Mouse (Mus musculus) heart, embryonic 12.5 days (tissue): ENCODE measurements around the gene Plac9b. TPM values are rescaled to one million over a fixed set of nuclear protein-coding genes. Genes with fewer than 3 reads are reported as not detected.
"Not testable (repeated sequence)": the region's sequence is repeated elsewhere in the genome, so short reads cannot be mapped to it uniquely, and the experiment has no call there.

ENCODE experiments used
- ATAC-seq: fragments of 200-750 bp; cut with Nextera tagmentation; 2 replicates; pipeline ENCODE4 v1.8.0; 2017; ENCODE audit warnings: moderate TSS enrichment, moderate library complexity; ENCODE audit not compliant: insufficient number of reproducible peaks, low FRiP score
- H3K27ac ChIP-seq: fragments of 300-500 bp; sonication (generic); 2 replicates; pipeline ENCODE4 v1.5.1; 2016; ENCODE audit warnings: mild to moderate bottlenecking, moderate library complexity; ENCODE audit not compliant: poor library complexity, severe bottlenecking
- H3K27me3 ChIP-seq: fragments of 300-500 bp; sonication (generic); replicated peaks from 2 replicates; pipeline ENCODE4 v1.6.1; 2016; ENCODE audit warnings: mild to moderate bottlenecking, moderate library complexity
- H3K36me3 ChIP-seq: fragments of 300-500 bp; sonication (generic); 2 replicates; pipeline ENCODE4 v1.6.1; 2016; ENCODE audit warnings: mild to moderate bottlenecking, moderate library complexity
- H3K4me1 ChIP-seq: fragments of 300-500 bp; sonication (generic); replicated peaks from 2 replicates; pipeline ENCODE4 v1.6.1; 2016; ENCODE audit warnings: mild to moderate bottlenecking
- H3K4me2 ChIP-seq: fragments of 300-500 bp; sonication (generic); 2 replicates; pipeline ENCODE4 v1.6.1; 2016; ENCODE audit warnings: mild to moderate bottlenecking, moderate library complexity
- H3K4me3 ChIP-seq: fragments of 300-500 bp; sonication (generic); 2 replicates; pipeline ENCODE4 v1.5.1; 2016; ENCODE audit warnings: mild to moderate bottlenecking
- H3K9ac ChIP-seq: fragments of 300-500 bp; sonication (generic); 2 replicates; pipeline ENCODE4 v1.6.1; 2016; ENCODE audit warnings: mild to moderate bottlenecking, moderate library complexity
- H3K9me3 ChIP-seq: fragments of 300-500 bp; sonication (generic); replicated peaks from 2 replicates; pipeline ENCODE4 v1.6.1; 2016; ENCODE audit warnings: mild to moderate bottlenecking, moderate library complexity
- WGBS: fragments of 180-500 bp; shearing (Covaris S2); methylation state at CpG from one replicate; pipeline ENCODE4 v1.1.7; 2016; 5-methylcytosine and 5-hydroxymethylcytosine counted together
- polyA plus RNA-seq: library from polyadenylated mRNA; unstranded; fragments of >200 nt; fragmentation: Nextera tagmentation; extraction: Ambion mirVana; gene quantifications from 2 replicates; pipeline ENCODE4 v1.2.1, GENCODE M21; 2016

Gene Plac9b
- polyA plus RNA-seq, 1 experiment from 2014 or later, result 3.7 TPM

GRCm38 (mm10) chr14:26162423-26162822 lies 19.9 kb downstream of the Plac9b start:
- not testable (repeated sequence) for H3K4me1 ChIP-seq, H3K9ac ChIP-seq, H3K4me3 ChIP-seq, H3K27me3 ChIP-seq, ATAC-seq, H3K9me3 ChIP-seq, H3K4me2 ChIP-seq, H3K36me3 ChIP-seq, H3K27ac ChIP-seq
- WGBS, result no CpG with 5 or more reads among the region's 5 CpGs

DNA sequence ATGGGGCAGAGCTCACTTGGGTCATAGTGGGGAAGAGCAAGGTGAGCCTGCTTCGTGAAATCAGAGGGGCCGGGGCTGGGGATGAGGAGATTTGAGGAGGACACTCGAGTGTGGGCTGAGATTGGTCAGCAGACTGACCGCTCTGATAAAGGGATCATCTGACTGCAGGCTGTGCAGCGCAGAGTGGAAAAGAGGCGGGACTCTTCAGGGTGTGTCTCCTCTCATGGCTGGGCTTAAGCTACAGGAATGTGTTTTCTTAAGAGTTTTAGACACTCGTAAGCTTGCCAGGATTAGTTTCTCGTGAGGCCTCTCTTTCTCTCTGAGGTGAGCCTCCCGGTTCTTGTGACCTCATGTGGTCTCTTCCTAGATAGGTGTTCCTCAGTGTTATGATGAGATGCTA lies 21.1 kb downstream of the Plac9b start:
- not testable (repeated sequence) for H3K27ac ChIP-seq, H3K36me3 ChIP-seq, H3K9me3 ChIP-seq, H3K4me1 ChIP-seq, H3K4me3 ChIP-seq, H3K9ac ChIP-seq, H3K27me3 ChIP-seq, ATAC-seq, H3K4me2 ChIP-seq
- WGBS, result no CpG with 5 or more reads among the region's 9 CpGs

DNA sequence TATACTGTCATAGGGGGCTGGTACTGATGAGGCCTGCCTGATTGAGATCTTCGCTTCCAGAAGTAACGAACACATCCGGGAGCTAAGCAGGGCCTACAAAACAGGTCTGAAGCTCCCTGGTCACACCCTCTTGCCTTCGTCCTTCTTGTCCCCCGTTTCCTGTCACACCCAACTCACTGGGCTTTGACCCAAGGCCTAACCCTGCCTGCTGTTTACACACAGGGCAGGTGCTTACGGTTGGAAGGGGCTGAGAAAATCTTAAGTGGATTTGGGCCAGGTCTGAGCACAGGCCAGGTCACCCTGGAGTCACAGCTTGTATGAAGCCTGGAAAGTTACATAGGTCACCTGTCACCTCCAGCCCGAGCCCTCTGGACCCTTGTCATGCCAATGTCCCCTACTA lies 26.2 kb downstream of the Plac9b start:
- not testable (repeated sequence) for H3K4me2 ChIP-seq, H3K4me3 ChIP-seq, H3K9me3 ChIP-seq, H3K4me1 ChIP-seq, H3K9ac ChIP-seq, H3K27ac ChIP-seq, H3K36me3 ChIP-seq, H3K27me3 ChIP-seq, ATAC-seq
- WGBS, result no CpG with 5 or more reads among the region's 7 CpGs

DNA sequence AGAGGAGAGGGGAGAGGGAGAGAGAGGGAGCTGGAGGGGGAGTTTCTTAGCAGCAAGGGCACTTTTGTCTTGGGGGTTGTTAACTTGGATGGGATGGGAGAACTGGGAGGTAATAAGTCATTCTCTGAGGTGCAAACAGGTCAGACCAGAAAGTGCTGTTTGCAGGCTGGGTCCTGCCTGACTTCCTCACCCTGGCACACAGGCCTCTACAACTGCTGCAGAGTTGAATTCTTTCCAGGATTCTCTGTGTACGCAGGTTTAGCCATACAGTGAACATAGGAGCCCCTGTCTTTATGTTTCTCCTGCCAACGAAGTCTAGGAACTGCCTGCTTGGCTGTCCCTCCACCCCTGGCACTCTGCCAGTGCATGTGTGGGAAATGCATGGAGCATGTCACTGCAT lies 35.2 kb downstream of the Plac9b start:
- H3K4me2 ChIP-seq, H3K4me3 ChIP-seq, ATAC-seq, H3K27ac ChIP-seq, H3K9me3 ChIP-seq, H3K9ac ChIP-seq, H3K36me3 ChIP-seq, H3K27me3 ChIP-seq, H3K4me1 ChIP-seq: not testable (repeated sequence)
- no CpG with 5 or more reads among the region's 2 CpGs for WGBS

DNA sequence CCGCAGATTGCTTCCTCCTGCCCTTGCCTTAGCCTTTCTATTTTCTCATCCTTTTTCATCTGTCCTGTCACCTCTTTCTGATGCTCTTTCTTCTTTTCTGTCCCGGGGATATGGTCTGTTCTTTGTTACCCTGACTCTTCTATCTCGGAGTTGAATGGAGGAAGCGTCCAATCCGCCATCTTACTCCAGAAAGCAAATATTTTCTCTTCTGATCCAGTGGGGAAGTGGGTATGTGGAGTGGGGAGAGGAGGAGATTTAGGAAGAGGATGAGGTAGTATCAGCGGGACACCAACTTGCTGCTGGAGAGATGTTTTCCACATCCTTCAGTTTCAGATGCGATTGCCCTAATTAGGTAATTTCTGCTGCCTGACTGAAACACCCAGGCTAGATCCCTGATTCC lies 63.2 kb downstream of the Plac9b start:
- H3K4me3 ChIP-seq, H3K27ac ChIP-seq, H3K27me3 ChIP-seq, H3K4me1 ChIP-seq, ATAC-seq, H3K36me3 ChIP-seq, H3K9me3 ChIP-seq, H3K9ac ChIP-seq, H3K4me2 ChIP-seq: not testable (repeated sequence)
- WGBS, result no CpG with 5 or more reads among the region's 7 CpGs

- H3K27me3 ChIP-seq, H3K9me3 ChIP-seq, H3K9ac ChIP-seq, H3K4me1 ChIP-seq, H3K4me2 ChIP-seq, H3K4me3 ChIP-seq, H3K27ac ChIP-seq, H3K36me3 ChIP-seq, ATAC-seq: not testable (repeated sequence)
- no CpG with 5 or more reads among the region's 18 CpGs for WGBS
Measured at GRCm38 (mm10) chr14:26118550-26119000, 63.7 kb downstream of the Plac9b start.

DNA sequence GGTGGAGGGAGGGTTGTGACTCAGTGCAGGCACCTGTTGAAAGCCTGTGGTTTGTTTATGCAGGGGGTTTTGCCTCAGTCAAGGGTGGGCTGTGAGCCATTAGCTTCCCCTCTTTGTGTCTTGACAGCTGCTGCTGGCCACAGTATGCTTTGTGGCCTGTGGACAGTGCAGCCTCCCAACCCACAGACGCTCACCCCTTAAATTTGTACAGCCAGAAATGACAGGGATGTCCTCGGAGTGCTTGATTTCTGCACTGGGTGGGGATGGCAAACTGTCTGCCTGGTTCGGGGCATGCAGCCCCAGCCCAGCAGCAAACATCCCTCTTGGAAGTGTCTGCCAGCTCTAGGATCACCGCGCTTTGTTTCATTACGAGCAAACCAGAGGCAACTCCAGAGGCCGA lies 64.1 kb downstream of the Plac9b start, which contains the start of gene Duxbl2:
Gene Duxbl2 (plus strand): TSS at position 200 of the 400 bp plus-strand sequence.
- no CpG with 5 or more reads among the region's 7 CpGs for whole genome bisulfite sequencing
- not testable (repeated sequence) for H3K36me3 ChIP-seq, H3K4me1 ChIP-seq, H3K4me2 ChIP-seq, H3K4me3 ChIP-seq, H3K9ac ChIP-seq, H3K9me3 ChIP-seq, ATAC-seq, H3K27ac ChIP-seq, H3K27me3 ChIP-seq

Other genes starting within 250 kb of the Plac9b start
- not detected in 2 replicates for gene Cphx1, start 244.2 kb downstream of the Plac9b start, polyA plus RNA-seq
- gene Duxbl1, start 203.9 kb downstream of the Plac9b start, polyA plus RNA-seq, result 0.54 and 1.2 TPM in 2 replicates
- 1.4 and 2.2 TPM in 2 replicates for gene Gm9780, start 139.8 kb downstream of the Plac9b start, polyA plus RNA-seq
- gene Tmem254c, start 115.1 kb downstream of the Plac9b start, polyA plus RNA-seq, result 25.0 and 29.2 TPM in 2 replicates
- gene Cphx2, start 101.0 kb downstream of the Plac9b start, polyA plus RNA-seq, result not detected in 2 replicates
- gene Cphx3, start 100.2 kb downstream of the Plac9b start, polyA plus RNA-seq, result not detected in 2 replicates
- gene Duxbl2, start 64.1 kb downstream of the Plac9b start, polyA plus RNA-seq, result 0.57 and 1.1 TPM in 2 replicates
- gene Tmem254b, start 24.6 kb upstream of the Plac9b start, polyA plus RNA-seq, result 20.5 and 23.7 TPM in 2 replicates
- 0.46 and 1.6 TPM in 2 replicates for gene Duxbl3, start 75.5 kb upstream of the Plac9b start, polyA plus RNA-seq